Mouse (Mus musculus) hindbrain, embryonic 15.5 days (tissue): Measurements from ENCODE around the gene Banp. TPM values are rescaled to one million over a fixed set of nuclear protein-coding genes. Genes with fewer than 3 reads are reported as not detected.

ENCODE experiments used
- ATAC-seq: fragments of 200-750 bp; cut with Nextera tagmentation; 2 replicates; pipeline ENCODE4 v1.8.0; 2017; ENCODE audit warnings: low read depth, moderate number of reproducible peaks, moderate TSS enrichment; ENCODE audit not compliant: low FRiP score
- H3K27ac ChIP-seq: fragments of 300-500 bp; sonication (generic); replicated peaks from 2 replicates; pipeline ENCODE4 v1.5.1; 2015; ENCODE audit warnings: mild to moderate bottlenecking, inconsistent platforms
- H3K27me3 ChIP-seq: fragments of 300-500 bp; sonication (generic); 2 replicates; pipeline ENCODE4 v1.6.1; 2015; ENCODE audit warnings: control low read depth, inconsistent platforms
- H3K36me3 ChIP-seq: fragments of 300-500 bp; sonication (generic); 2 replicates; pipeline ENCODE4 v1.6.1; 2015; ENCODE audit warnings: control low read depth, inconsistent platforms
- H3K4me1 ChIP-seq: fragments of 300-500 bp; sonication (generic); replicated peaks from 2 replicates; pipeline ENCODE4 v1.6.1; 2015; ENCODE audit warnings: control low read depth, inconsistent platforms
- H3K4me2 ChIP-seq: fragments of 300-500 bp; sonication (generic); 2 replicates; pipeline ENCODE4 v1.6.1; 2015; ENCODE audit warnings: moderate library complexity, mild to moderate bottlenecking, inconsistent platforms
- H3K4me3 ChIP-seq: fragments of 300-500 bp; sonication (generic); 2 replicates; pipeline ENCODE4 v1.5.1; 2015; ENCODE audit warnings: mild to moderate bottlenecking, inconsistent platforms
- H3K9ac ChIP-seq: fragments of 300-500 bp; sonication (generic); 2 replicates; pipeline ENCODE4 v1.6.1; 2015; ENCODE audit warnings: inconsistent platforms
- H3K9me3 ChIP-seq: fragments of 300-500 bp; sonication (generic); 2 replicates; pipeline ENCODE4 v1.6.1; 2016; ENCODE audit warnings: control low read depth, inconsistent platforms
- WGBS: fragments of 180-500 bp; shearing (Covaris S2); methylation state at CpG from one replicate; pipeline ENCODE4 v1.1.7; 2015; 5-methylcytosine and 5-hydroxymethylcytosine counted together
- polyA plus RNA-seq: library from polyadenylated mRNA; unstranded; fragments of >200 nt; fragmentation: Nextera tagmentation; extraction: Ambion mirVana; gene quantifications from 2 replicates; pipeline ENCODE4 v1.2.1, GENCODE M21; 2015

Gene Banp
- polyA plus RNA-seq, 1 experiment from 2014 or later: 59.1 TPM

DNA sequence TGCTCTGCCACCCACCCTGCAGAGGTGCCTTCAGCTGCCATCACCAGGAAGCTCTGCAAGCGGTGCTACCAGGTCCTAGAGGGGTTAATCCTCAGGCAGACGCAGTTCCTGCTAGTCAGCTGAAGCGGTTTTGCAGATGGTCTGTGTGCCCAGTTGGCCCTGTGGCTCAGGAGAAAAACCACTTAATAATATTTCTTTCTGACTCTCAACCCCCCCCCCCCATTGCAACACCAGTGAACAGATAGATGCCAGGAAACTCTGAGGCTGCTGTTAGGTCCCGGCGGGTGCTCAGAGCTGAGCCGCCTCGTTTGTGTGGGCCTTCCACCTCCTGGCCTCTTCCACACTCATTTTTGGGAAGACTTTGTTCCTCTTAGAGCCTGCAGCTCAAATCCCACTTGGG is 86.0 kb downstream of the Banp start:
- Histone ChIP-seq H3K4me2 (no peak overlapping the region), H3K9me3 (no peaks in the 10 kb centered on the region), H3K4me3 (no peak overlapping the region), H3K36me3 (no peaks in the 10 kb centered on the region), H3K27ac (no peak overlapping the region), H3K9ac (no peak overlapping the region), H3K27me3 (no peaks in the 10 kb centered on the region), H3K4me1 (peaks cover 29% of the 10 kb centered on the region)
- 75% methylated on average over 7 of the region's 7 CpGs for WGBS
- no peak for ATAC-seq

DNA sequence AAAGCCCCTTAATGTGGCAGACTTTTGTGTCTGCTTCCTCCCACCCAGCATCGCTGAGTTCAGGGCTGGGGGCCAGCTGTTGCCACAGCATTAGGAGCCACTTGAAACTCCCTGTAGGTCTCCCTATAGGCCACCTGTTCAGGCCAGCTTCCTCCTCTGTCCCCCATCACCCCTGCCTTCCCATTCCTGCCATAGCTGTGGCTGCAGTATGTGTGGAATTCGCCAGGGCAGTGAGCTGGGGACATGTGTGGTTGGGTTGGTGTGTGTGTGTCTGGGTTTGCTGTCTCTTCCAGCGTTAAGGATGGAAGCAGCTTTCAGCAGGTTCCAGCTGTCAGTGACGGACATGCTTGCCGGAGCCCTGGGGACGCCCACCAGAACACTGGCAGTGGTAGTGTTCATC is 86.8 kb downstream of the Banp start:
- ATAC-seq: no peak
- H3K9ac ChIP-seq: no peak overlapping the region
- H3K4me2 ChIP-seq: no peak overlapping the region
- H3K27me3 ChIP-seq: no peaks in the 10 kb centered on the region
- H3K9me3 ChIP-seq: no peaks in the 10 kb centered on the region
- H3K4me1 ChIP-seq: peaks cover 21% of the 10 kb centered on the region
- H3K27ac ChIP-seq: no peak overlapping the region
- no peaks in the 10 kb centered on the region for H3K36me3 ChIP-seq
- H3K4me3 ChIP-seq: no peak overlapping the region
- 76% methylated on average over 6 of the region's 6 CpGs for WGBS

DNA sequence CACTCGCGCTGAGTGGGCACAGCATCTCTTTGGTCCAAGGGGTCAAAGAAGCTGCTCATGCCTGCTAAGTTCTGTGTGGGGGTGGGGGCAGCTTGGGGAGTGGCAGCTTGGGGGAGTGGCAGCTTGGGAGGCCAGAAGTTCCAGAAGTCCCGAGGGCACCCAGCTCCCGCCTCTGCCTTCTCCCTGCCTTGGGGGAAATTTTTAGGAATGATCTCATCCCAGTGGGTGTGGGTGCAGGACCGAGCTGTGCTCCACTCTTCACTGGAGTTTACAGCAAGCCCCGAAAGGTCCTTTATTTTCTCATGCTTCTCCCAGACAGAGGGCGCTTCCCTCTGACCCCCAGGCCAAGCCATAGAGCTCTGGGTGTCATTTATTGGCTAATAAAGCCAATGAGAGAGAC is 87.7 kb downstream of the Banp start:
- ATAC-seq: no peak
- Histone ChIP-seq H3K9ac (no peak overlapping the region), H3K9me3 (no peaks in the 10 kb centered on the region), H3K27me3 (no peaks in the 10 kb centered on the region), H3K27ac (no peak overlapping the region), H3K4me3 (no peak overlapping the region), H3K4me1 (peaks cover 11% of the 10 kb centered on the region), H3K4me2 (no peak overlapping the region), H3K36me3 (no peaks in the 10 kb centered on the region)
- WGBS: 77% methylated on average over 7 of the region's 7 CpGs

DNA sequence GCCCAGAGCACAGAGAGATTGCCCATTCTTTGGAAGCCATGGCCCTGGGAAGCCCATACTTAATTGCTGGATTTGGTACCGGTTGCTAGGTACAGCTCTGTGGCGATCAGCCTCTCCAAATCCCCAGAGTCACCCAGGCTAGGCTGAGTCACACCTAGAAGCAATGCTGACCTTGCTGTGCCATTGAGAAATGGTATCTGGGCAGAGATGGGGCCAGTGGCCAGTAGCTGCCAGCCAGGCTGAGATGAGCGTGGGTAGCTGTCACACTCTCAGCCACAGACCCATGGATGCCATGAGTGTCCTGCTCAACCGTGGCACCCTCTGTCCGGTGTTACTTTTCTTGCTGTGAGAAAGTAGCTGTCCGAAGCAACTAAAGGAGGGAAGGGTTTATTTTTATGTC is 88.5 kb downstream of the Banp start:
- Histone ChIP-seq H3K4me1 (0 out of 2 replicates have a peak, but pooled peaks cover 3% of the 10 kb centered on the region), H3K27me3 (no peaks in the 10 kb centered on the region), H3K9me3 (no peaks in the 10 kb centered on the region), H3K4me2 (no peak overlapping the region), H3K36me3 (no peaks in the 10 kb centered on the region), H3K27ac (no peak overlapping the region), H3K4me3 (no peak overlapping the region), H3K9ac (no peak overlapping the region)
- no peak for ATAC-seq
- WGBS: 95% methylated on average over 6 of the region's 6 CpGs

DNA sequence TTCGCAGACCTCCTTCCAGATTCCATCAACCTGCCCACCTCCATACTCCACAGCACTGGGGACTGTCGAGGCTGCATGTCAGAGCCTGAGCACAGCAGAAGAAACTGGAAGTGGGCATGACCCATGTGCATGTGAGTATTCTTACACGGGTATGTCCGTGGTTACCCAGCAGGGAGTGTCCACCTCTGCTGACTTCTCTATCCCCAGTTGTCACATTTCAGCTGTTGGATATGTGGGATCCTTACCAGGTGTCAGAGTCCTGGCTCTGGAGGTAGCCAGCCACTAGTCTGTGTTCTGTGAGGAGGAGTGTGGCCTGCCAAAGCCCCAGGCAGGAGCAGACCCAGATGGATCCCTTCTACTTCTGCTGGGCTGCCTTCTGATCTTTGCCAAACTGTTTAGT is 89.9 kb downstream of the Banp start:
- Histone ChIP-seq H3K36me3 (no peaks in the 10 kb centered on the region), H3K27me3 (0 out of 2 replicates have a peak, but pooled peaks cover 2% of the 10 kb centered on the region), H3K27ac (no peak overlapping the region), H3K9me3 (no peaks in the 10 kb centered on the region), H3K4me1 (no peaks in the 10 kb centered on the region), H3K9ac (no peak overlapping the region), H3K4me3 (no peak overlapping the region), H3K4me2 (no peak overlapping the region)
- no peak for ATAC-seq
- WGBS: 76% methylated on average over 4 of the region's 4 CpGs

DNA sequence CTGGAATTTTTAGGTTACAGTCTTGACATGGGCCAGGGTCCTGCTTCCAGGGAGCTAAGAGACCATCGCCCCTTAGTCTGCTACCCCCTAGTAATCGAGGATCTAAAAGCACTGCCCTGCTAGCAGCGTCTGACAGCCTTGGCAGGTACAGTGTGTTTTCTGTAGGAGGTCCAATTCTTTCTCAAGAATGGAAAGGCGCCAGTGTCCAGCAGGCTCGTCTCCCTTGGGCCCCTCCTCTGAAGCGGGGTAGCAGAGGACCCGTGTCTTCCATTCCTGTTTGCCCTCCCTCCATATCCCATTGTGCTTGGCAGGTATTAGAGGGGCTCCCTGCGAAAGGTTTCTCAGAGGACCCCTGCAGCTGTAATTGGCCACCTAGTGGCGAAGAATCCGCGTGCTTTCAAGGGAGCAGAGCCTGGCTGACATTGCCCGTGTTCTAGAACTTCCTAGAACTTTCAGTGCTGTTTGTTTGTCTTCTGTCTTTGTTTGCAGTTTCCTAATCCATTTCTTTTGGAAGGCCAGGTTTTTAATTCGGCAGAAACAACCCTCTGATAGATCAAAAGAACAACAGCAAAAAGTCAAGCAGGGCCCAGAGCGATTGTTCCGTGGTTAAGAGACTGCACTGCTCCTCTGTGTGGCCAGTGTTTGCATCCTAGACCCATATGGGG is 97.8 kb downstream of the Banp start:
- Histone ChIP-seq H3K27ac (no peak overlapping the region), H3K9ac (no peak overlapping the region), H3K4me3 (no peak overlapping the region), H3K36me3 (no peaks in the 10 kb centered on the region), H3K9me3 (no peaks in the 10 kb centered on the region), H3K4me2 (no peak overlapping the region), H3K4me1 (no peaks in the 10 kb centered on the region), H3K27me3 (0 out of 2 replicates have a peak, but pooled peaks cover 2% of the 10 kb centered on the region)
- ATAC-seq: no peak
- WGBS: 58% methylated on average over 15 of the region's 15 CpGs

DNA sequence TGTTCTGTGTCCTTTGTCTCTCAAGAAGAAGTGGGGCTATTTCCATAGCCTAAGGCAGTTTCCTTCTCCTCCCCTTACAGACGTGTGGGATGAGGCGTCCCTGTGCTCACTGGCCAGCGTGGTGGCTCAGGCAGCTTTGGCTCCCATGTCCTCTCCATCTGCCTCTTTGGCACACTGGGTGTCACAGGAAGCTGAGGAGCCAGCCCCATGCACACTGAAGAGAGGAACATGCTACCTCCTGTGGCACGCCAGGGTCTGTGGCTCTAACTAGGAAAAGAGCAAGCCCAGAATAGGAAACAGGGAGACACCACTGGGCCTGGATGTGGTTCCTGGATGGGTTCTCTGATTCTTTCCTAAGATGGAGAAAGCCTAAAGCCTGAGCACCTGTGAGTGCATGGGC is 99.7 kb downstream of the Banp start:
- Histone ChIP-seq H3K27ac (no peak overlapping the region), H3K36me3 (no peaks in the 10 kb centered on the region), H3K27me3 (no peaks in the 10 kb centered on the region), H3K9ac (no peak overlapping the region), H3K4me3 (no peak overlapping the region), H3K4me1 (peaks cover 1% of the 10 kb centered on the region; the same call in 1 of the 2 replicates), H3K9me3 (no peaks in the 10 kb centered on the region), H3K4me2 (no peak overlapping the region)
- 95% methylated on average over 4 of the region's 4 CpGs for WGBS
- ATAC-seq: no peak

DNA sequence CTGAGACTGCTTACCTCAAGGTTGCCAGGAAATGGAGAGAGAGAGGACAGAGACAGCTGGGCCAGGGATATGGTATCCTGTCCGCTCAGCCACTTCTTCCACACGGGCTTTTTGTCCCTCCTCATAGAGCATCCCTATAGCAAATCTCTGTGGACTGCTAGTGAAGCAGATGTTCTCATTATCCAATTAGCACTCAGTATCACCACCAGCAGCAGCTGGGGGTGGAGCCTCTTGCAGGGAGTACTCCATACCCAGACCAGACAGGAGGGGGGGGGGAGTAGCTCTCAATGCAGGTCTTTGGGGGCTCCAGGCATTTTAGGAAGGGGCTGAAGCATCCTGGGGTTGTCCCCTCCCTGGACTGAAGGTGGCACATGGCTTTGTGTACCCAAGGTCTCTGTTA is 100.4 kb downstream of the Banp start:
- Histone ChIP-seq H3K27ac (no peak overlapping the region), H3K9me3 (no peaks in the 10 kb centered on the region), H3K4me3 (no peak overlapping the region), H3K4me1 (peaks cover 8% of the 10 kb centered on the region), H3K9ac (no peak overlapping the region), H3K36me3 (no peaks in the 10 kb centered on the region), H3K27me3 (no peaks in the 10 kb centered on the region), H3K4me2 (no peak overlapping the region)
- ATAC-seq: no peak
- WGBS: 39% methylated on average over 2 of the region's 2 CpGs

DNA sequence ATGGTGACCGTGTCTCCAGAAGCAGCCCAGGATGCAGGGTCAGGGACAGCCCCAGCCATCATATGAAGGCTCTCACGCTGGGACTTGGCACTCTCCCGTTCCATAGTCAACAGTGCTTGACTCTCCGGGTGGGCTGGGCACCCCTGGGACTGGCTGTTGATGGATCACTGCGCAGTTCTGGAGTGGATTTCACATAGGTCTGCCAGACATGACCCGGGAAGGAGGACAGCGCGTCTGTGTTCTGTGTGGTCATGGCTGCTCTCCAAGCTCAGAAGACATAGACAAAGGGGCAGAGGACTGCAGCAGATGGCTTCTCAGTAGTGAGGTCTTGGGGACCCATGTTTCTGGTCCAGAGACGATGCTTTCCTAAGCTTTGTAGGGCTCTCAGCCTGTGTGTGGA is 101.1 kb downstream of the Banp start:
- Histone ChIP-seq H3K4me2 (no peak overlapping the region), H3K4me3 (no peak overlapping the region), H3K27me3 (no peaks in the 10 kb centered on the region), H3K36me3 (no peaks in the 10 kb centered on the region), H3K9ac (no peak overlapping the region), H3K9me3 (no peaks in the 10 kb centered on the region), H3K4me1 (peaks cover 14% of the 10 kb centered on the region), H3K27ac (no peak overlapping the region)
- whole genome bisulfite sequencing: 88% methylated on average over 9 of the region's 9 CpGs
- ATAC-seq: no peak

DNA sequence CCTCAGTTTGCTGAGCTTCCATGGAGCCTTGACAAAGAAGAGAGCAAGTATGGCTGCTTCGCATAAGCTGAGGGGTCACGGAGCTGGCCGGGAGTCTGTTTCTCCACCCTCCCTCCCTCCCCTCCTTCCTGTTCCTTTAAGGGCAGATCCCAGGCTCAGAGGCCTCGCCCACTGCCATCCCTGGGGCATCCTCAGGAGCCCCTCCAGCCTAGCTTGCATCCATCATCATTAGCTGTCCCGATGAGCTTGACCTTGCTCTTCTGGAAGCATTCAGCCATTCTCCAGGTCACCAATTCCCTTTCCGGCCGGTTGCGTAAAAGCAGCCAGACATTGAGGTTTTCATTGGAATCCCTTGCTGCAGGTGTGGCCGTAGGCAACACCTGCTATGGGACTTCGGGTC is 105.8 kb downstream of the Banp start:
- H3K4me1 ChIP-seq: peaks cover 14% of the 10 kb centered on the region
- 50% methylated on average over 10 of the region's 10 CpGs for WGBS
- no peak overlapping the region for H3K27ac ChIP-seq

DNA sequence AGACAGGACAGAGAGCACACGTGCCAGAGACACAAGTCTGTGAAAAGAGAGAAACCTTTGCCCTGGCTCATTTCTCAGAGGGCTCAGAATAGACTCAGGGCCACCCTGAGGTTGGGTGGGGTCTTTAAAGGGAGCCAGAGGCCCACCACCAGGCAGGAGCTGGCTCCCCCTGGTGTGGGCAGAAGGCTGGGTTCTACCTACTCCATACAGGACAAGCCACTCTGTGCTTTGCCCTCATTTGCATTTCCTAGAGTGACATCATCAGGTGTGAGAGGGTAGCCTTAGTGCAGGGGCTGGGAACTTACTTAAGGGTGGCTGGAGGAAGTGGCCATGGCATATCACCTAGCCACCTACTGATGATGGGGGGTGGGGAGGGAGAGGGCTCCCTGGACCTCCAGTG is 106.6 kb downstream of the Banp start:
- Histone ChIP-seq H3K9ac (no peak overlapping the region), H3K4me3 (no peak overlapping the region), H3K27ac (no peak overlapping the region), H3K4me2 (no peak overlapping the region), H3K4me1 (peaks cover 14% of the 10 kb centered on the region), H3K36me3 (no peaks in the 10 kb centered on the region), H3K27me3 (no peaks in the 10 kb centered on the region), H3K9me3 (no peaks in the 10 kb centered on the region)
- ATAC-seq: no peak
- 38% methylated on average over 1 of the region's 1 CpGs for WGBS

More for the DNA sequence above, 105.8 kb downstream of the Banp start:
- no peak overlapping the region for H3K4me3 ChIP-seq
- H3K36me3 ChIP-seq: no peaks in the 10 kb centered on the region
- ATAC-seq: no peak
- H3K27me3 ChIP-seq: no peaks in the 10 kb centered on the region
- H3K9ac ChIP-seq: no peak overlapping the region
- H3K4me2 ChIP-seq: no peak overlapping the region
- H3K9me3 ChIP-seq: no peaks in the 10 kb centered on the region

DNA sequence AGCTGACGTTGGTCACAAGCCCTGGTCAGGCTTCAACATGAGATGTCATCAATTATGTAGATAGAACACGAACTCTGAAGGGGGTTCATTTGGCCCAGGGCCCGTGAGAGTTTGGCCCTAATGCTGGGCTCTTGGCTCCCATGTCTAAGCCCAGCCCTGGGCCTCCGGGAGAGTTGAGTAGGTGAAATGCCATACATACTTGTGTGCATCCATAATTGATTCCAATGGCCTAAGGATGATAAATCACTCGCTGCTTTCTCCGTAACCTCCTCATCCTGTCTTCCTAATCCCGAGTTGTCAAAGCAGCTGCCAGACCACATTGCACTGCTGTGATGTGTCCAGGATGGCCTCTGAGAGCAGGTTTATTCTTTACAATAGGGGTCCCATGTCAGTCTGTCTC is 107.3 kb downstream of the Banp start:
- 78% methylated on average over 7 of the region's 7 CpGs for WGBS
- no peaks in the 10 kb centered on the region for H3K27me3 ChIP-seq
- ATAC-seq: no peak

DNA sequence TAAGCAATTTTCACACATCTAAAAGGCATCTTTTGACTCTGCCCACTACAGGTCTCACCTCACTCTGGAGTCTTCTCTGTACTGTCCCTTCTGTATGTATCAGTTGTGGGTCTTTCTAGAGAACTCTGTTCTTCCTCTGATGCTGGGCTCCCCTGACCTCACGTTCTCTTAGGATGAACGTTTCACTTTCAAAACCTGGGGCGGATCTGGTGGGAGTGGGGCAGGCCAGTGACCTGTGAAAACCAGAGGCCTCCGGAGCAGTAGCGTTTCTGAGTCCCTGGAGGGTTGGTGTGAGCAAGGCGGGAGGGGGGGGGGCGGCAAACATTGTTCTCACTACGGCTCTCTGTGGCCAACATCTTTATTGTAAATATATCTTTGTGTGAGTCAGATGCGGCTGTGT is 109.0 kb downstream of the Banp start:
- Histone ChIP-seq H3K27me3 (no peaks in the 10 kb centered on the region), H3K27ac (no peak overlapping the region), H3K36me3 (no peaks in the 10 kb centered on the region), H3K4me1 (peaks cover 14% of the 10 kb centered on the region), H3K9ac (no peak overlapping the region), H3K4me2 (no peak overlapping the region), H3K4me3 (no peak overlapping the region), H3K9me3 (no peaks in the 10 kb centered on the region)
- WGBS: 54% methylated on average over 9 of the region's 9 CpGs
- ATAC-seq: no peak

More for the DNA sequence above, 107.3 kb downstream of the Banp start:
- Histone ChIP-seq H3K9ac (no peak overlapping the region), H3K4me2 (no peak overlapping the region), H3K27ac (no peak overlapping the region), H3K4me1 (peaks cover 14% of the 10 kb centered on the region), H3K36me3 (no peaks in the 10 kb centered on the region), H3K4me3 (no peak overlapping the region), H3K9me3 (no peaks in the 10 kb centered on the region)
